Comparison of ENCODE assay signal across 24 mouse cellular contexts in genomic region chr13:3831994-3832393, GRCm38 (mm10). TPM values are rescaled to one million over a fixed set of nuclear protein-coding genes. Genes with fewer than 3 reads are reported as not detected.
DNase-seq lines count a peak whose midpoint lies in the region; ATAC-seq and TF ChIP-seq lines count a peak whose summit lies in the region.
"Had no signal": no experiment of that assay in that cellular context is flagged by ENCODE, and none has a peak within 500 bp of the region (broad histone marks: within the 10 kb centered on the region; RNA-seq: fewer than 3 reads in every experiment).

No protein-coding gene starts in this region.

- H3K27ac ChIP-seq in stomach, postnatal 0 days (replicated peaks), result peak overlapping the region; percentile 77
- H3K27ac ChIP-seq: forebrain, embryonic 12.5 days; heart, embryonic 13.5 days; limb, embryonic 13.5 days had no signal

- no peaks in the 10 kb centered on the region for H3K4me1 ChIP-seq in stomach, postnatal 0 days (replicated peaks; ENCODE audit: control insufficient read depth, insufficient read depth)
- H3K4me1 ChIP-seq: forebrain, embryonic 12.5 days; heart, embryonic 13.5 days; limb, embryonic 13.5 days had no signal

- no peaks in the 10 kb centered on the region for H3K9me3 ChIP-seq in stomach, postnatal 0 days (ENCODE audit: control insufficient read depth, low read length)
- H3K9me3 ChIP-seq: forebrain, embryonic 12.5 days; heart, embryonic 13.5 days; limb, embryonic 13.5 days had no signal

- peak; percentile 23 for ATAC-seq in granulocyte monocyte progenitor cell, adult 5-6 weeks (replicated peaks; ENCODE audit: poor library complexity, severe bottlenecking)
- peak; percentile 92 for ATAC-seq in stomach, postnatal 0 days (ENCODE audit: low FRiP score, low TSS enrichment)
- ATAC-seq: hindbrain, embryonic 16.5 days; liver, postnatal 0 days had no signal

- peak; percentile 20 to 69 for DNase-seq in lung, adult 18-20 months
- DNase-seq in lung, postnatal 14 days, result no peak
- peak; percentile 14 for DNase-seq in lung, postnatal 10 days
- DNase-seq in stomach, postnatal 0 days (ENCODE audit: low spot score), result peak; percentile 27
- DNase-seq in heart, postnatal 4 days, result no peak
- DNase-seq in cerebellum, postnatal 10 days, result no peak
- DNase-seq: adrenal gland, postnatal 36 days; cerebellum, adult 2 months; heart, adult 11 months; heart, postnatal 36 days; kidney, adult 9 months; layer of hippocampus, adult 9-11 months; liver, postnatal 0 days; right cerebral cortex, postnatal 25 days; thymus, adult 18-20 months had no signal

- no peak overlapping the region for H3K4me2 ChIP-seq in stomach, postnatal 0 days (replicated peaks; ENCODE audit: low read depth)
- H3K4me2 ChIP-seq: forebrain, embryonic 12.5 days; heart, embryonic 13.5 days; limb, embryonic 13.5 days; midbrain, embryonic 11.5 days had no signal

- no peak overlapping the region for H3K9ac ChIP-seq in stomach, postnatal 0 days (ENCODE audit: low read length)
- H3K9ac ChIP-seq: forebrain, embryonic 12.5 days; heart, embryonic 13.5 days; limb, embryonic 13.5 days; liver, postnatal 0 days had no signal

- peak; percentile 41 for TF ChIP-seq EP300 in stomach, postnatal 0 days (optimal IDR thresholded peaks at IDR 0.05)

- H3K4me3 ChIP-seq in stomach, postnatal 0 days (ENCODE audit: low read depth, low read length), result no peak overlapping the region
- H3K4me3 ChIP-seq: forebrain, embryonic 12.5 days; heart, embryonic 13.5 days; limb, embryonic 13.5 days had no signal

- 24% methylated on average over 1 of the region's 1 CpGs for WGBS in stomach, postnatal 0 days

- H3K27me3 ChIP-seq in stomach, postnatal 0 days (ENCODE audit: control insufficient read depth, insufficient read depth, low read length), result no peaks in the 10 kb centered on the region
- H3K27me3 ChIP-seq: forebrain, embryonic 12.5 days; heart, embryonic 13.5 days; limb, embryonic 13.5 days had no signal

- no peaks in the 10 kb centered on the region for H3K36me3 ChIP-seq in stomach, postnatal 0 days (ENCODE audit: control insufficient read depth, insufficient read depth, low read length)
- H3K36me3 ChIP-seq: forebrain, embryonic 12.5 days; heart, embryonic 13.5 days; limb, embryonic 13.5 days had no signal

- no peak for TF ChIP-seq CTCF in stomach, postnatal 0 days (IDR thresholded peaks at IDR 0.05; ENCODE audit: low read depth)

RNA-seq across cellular contexts. Expression of gene Calm4, which starts 5.6 kb away (rescaled TPM):
- not detected in 2 replicates for total RNA-seq in granulocyte monocyte progenitor cell, adult 5-6 weeks (2014; fragmentation: Nextera tagmentation)
- not detected in 2 replicates for total RNA-seq in granulocyte monocyte progenitor cell, adult 5-6 weeks (2017)
- 280 and 324 TPM in 2 replicates for polyA plus RNA-seq in stomach, postnatal 0 days (2015; fragmentation: Nextera tagmentation; extraction: Ambion mirVana)
- not detected for total RNA-seq in heart, postnatal 4 days (2021)
- total RNA-seq: adrenal gland, postnatal 36 days; heart, postnatal 36 days had no signal
- polyA plus RNA-seq: C2C12; cerebellum, adult 2 months; cortical plate, adult 2 months; forebrain, embryonic 12.5 days; heart, embryonic 13.5 days; limb, embryonic 13.5 days; liver, postnatal 0 days; midbrain, embryonic 11.5 days; neural tube, embryonic 14.5 days had no signal

RNA-seq across cellular contexts. Expression of gene Calm5, which starts 22.0 kb away (rescaled TPM):
- not detected in 2 replicates for total RNA-seq in granulocyte monocyte progenitor cell, adult 5-6 weeks (2014; fragmentation: Nextera tagmentation)
- not detected in 2 replicates for total RNA-seq in granulocyte monocyte progenitor cell, adult 5-6 weeks (2017)
- polyA plus RNA-seq in stomach, postnatal 0 days (2015; fragmentation: Nextera tagmentation; extraction: Ambion mirVana), result 0.18 TPM in 1 of 2 replicates, not detected in the other
- not detected for total RNA-seq in heart, postnatal 4 days (2021)
- total RNA-seq: adrenal gland, postnatal 36 days; heart, postnatal 36 days had no signal
- polyA plus RNA-seq: C2C12; cerebellum, adult 2 months; cortical plate, adult 2 months; forebrain, embryonic 12.5 days; heart, embryonic 13.5 days; hindbrain, embryonic 16.5 days; limb, embryonic 13.5 days; liver, postnatal 0 days; midbrain, embryonic 11.5 days; neural tube, embryonic 14.5 days had no signal

RNA-seq across cellular contexts. Expression of gene Calml3, which starts 27.9 kb away (rescaled TPM):
- not detected in 2 replicates for total RNA-seq in granulocyte monocyte progenitor cell, adult 5-6 weeks (2014; fragmentation: Nextera tagmentation)
- total RNA-seq in granulocyte monocyte progenitor cell, adult 5-6 weeks (2017), result not detected in 2 replicates
- polyA plus RNA-seq in stomach, postnatal 0 days (2015; fragmentation: Nextera tagmentation; extraction: Ambion mirVana), result 40.0 and 44.6 TPM in 2 replicates
- not detected for total RNA-seq in heart, postnatal 4 days (2021)
- total RNA-seq: heart, postnatal 36 days had no signal
- polyA plus RNA-seq: cerebellum, adult 2 months; cortical plate, adult 2 months; forebrain, embryonic 12.5 days; heart, embryonic 13.5 days; hindbrain, embryonic 16.5 days; liver, postnatal 0 days; midbrain, embryonic 11.5 days; neural tube, embryonic 14.5 days had no signal

Comparison
In these comparisons a context has a peak if more than half of its experiments do, and no peak if none do; other contexts are left out.
1. DNase-seq: peak in lung, adult 18-20 months (2 of 2), lung, postnatal 10 days (single experiment) and stomach, postnatal 0 days (single experiment); none in lung, postnatal 14 days (single experiment), heart, postnatal 4 days (single experiment) and cerebellum, postnatal 10 days (0 of 2).